Mouse (Mus musculus) frontal cortex, postnatal 10 days (tissue): Measurements from ENCODE around the gene Acad10.
"Not testable (repeated sequence)": the region's sequence is repeated elsewhere in the genome, so short reads cannot be mapped to it uniquely, and the experiment has no call there.

ENCODE experiments used
- DNase-seq, 2 experiments: peaks; one replicate each; pipeline ENCODE4 v3.0.0; 2022; ENCODE audit warnings: low spot score in 2 of 2, mixed read lengths in 1 of 2

Gene Acad10

DNA sequence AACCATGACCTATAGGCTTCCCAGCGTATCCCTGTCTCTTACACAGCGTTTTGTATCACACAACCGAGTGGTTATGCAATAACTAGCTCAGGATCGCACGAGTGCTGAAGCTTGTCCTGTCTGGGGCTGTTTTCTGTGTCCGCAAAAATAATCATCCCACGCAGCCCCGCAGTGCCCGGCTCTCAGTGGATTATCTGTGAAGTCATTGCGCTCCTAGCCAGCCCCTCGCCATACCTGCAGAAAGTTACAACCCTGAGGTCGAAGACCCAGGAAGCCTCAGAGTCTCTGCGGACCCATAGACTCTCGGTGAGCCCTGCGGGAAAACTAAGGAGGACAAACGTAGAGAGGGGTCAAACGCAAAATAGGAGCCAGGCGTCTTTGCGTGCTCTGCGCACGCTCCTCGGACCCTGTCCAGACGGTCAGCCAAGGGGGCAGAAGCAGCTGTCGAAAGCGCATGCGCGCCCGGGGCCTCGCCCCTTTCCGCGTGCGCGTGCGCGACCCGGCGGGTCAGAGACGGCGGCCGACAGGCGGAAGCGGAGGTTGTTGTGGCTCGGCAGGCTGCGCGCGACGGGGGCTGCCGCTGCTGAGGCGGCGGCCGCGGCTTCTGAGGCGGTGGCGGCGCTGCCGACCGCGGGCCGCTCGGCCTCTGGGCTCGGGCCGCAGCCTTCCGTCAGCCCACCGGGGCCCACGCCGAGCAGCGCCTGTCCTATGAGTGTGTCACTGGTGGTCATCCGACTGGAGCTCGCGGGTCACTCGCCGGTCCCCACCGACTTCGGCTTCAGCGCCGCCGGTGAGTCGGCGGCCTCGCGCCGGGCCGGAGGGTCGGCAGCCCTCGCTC is at the start of gene Acad10, which contains the start of gene Brap:
Gene Acad10, minus strand, starts transcription at position 456 of the 838 bp plus-strand sequence.
Gene Brap, plus strand, starts transcription at position 505 of the 838 bp plus-strand sequence.
- DNase-seq, result peak; percentile 88 to 94

GRCm38 (mm10) chr5:121704512-121705248 is 44.4 kb upstream of the Acad10 start:
- DNase-seq, result no peak

GRCm38 (mm10) chr5:121703341-121703740 is 43.0 kb upstream of the Acad10 start:
- DNase-seq, result no peak

DNA sequence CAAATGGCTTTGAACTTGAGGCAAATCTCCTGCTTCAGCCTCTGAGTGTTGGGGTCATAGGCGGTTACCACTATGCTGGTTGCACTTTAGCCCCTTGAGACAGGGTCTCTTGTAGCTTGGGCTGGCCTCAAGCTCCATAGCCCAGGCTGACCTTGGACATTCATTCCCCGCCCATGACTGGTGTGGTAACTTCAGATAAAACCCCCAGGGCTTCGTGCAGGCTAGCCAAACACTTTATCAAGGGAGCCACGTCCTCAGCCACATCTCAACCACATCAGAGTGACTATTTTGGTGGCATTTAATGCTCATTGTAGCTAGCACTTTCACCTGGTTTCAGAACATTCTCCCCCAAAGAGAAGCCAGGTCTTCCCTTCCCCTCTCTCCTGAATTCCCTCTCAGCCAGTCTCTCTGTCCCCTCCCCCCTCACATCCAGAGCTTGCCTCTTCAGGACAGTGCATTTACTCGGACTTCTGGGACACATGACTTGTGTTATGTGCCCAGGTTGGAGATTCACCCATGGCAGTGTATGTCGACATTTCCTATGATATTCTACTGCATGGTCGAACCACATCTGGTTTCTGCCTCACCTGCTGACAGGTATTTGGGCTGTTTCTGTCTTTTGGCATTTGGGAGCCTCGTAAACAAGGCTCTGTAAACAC is 40.9 kb upstream of the Acad10 start:
- no peak for DNase-seq

- DNase-seq, result peak; percentile 36 to 39
Observed at GRCm38 (mm10) chr5:121700496-121700895, 40.2 kb upstream of the Acad10 start.

DNA sequence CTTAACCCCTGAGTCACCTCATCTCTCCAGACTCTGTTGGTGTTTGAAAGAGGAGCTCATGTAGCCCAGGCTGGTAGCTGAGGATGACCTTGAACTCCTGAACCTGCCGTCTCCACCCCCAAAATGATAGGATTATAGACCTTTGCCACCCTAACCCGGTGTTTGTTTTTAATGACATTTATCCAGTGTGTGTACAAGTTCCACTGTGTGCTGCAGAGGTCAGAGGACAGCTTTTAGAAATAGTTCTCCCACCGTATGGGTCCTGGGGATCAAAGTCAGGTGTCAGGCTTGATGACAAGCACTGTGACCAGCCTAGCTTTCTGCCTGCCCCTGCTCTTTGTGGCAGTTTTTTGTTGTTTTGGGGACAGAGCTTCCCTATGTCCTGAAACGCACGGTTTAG is 39.6 kb upstream of the Acad10 start:
- DNase-seq, result no peak

DNA sequence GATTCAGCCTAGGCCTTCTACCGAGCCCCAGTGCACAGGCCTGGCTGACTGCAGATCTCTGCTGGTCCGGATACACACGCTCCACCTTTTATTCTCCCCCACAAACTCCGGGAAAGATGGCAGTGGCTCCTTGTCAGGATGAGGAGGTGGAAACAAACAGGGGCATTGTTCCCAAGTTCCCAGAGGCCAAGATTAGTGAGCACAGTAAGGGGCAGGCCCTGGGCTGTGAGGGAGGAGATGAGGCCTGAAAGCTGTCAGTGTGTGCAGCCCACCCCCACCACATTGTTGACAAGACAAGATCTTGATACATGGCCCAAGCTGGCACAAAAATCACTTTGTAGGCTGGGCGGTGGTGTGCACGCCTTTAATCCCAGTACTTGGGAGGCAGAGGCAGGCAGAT is 36.4 kb upstream of the Acad10 start:
- DNase-seq, result no peak

GRCm38 (mm10) chr5:121692897-121693296 is 32.6 kb upstream of the Acad10 start:
- no peak for DNase-seq

DNA sequence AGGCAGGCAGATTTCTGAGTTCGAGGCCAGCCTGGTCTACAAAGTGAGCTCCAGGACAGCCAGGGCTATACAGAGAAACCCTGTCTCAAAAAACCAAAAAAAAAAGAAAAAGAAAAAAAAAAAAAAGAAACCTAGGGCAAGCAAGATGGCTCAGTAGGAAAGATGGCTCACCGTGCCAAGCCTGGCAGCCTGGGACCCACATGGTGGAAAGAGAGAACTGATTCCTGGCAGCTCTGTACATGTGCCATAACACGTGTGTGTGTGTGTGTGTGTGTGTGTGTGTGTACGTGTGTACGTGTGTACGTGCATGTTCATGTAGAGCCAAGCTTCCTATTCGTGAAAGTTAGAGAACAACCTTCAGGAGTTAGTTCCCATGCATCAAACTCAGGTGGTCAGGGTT is 31.1 kb upstream of the Acad10 start:
- not testable (repeated sequence) for DNase-seq

GRCm38 (mm10) chr5:121690482-121691211 is 30.3 kb upstream of the Acad10 start:
- no peak for DNase-seq

- no peak for DNase-seq
Observed at GRCm38 (mm10) chr5:121686113-121686898, 26.0 kb upstream of the Acad10 start.

DNA sequence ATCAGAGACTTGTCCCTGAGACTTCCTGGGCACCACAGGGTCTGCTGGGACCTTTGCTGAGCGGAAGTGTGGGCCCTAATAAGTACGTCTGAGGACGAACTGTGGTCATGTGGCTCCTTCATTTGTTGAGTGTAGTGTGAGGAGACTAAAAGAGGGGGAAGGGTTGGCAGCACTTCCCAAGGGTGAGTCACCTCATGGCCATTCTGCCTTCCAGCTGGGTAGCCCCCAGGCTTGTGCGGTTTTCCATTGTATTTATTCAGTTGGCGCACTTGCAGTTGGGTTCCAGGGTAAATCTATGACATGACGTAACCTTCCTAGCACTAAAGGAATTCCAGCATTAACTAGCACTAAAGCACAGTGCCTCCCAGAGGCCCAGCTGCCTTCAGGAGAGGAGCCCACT is 25.2 kb upstream of the Acad10 start:
- no peak for DNase-seq

- no peak for DNase-seq
Observed at GRCm38 (mm10) chr5:121682250-121682649, 21.9 kb upstream of the Acad10 start.

- no peak for DNase-seq
Observed at GRCm38 (mm10) chr5:121670412-121670811, 10.1 kb upstream of the Acad10 start.

DNA sequence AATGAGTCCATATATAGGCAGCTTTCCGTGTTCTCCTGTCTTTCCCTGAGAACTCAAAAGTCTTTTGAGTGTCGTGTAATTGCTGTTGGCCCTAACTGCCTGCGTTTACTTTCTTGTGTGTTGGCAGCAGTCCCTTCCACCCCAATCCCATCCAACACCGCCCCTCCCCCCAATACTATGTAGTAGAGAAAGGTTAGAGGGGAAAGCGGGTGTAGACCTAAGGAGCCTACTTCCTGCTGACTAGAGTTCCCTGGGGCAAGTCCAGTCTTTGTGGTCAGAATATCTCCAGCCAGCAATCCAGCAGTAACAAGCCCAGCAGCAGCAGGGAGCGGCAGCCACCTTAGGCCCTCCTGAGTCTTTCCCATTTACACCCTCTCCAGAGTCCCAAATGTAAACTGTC is 8.1 kb upstream of the Acad10 start:
- no peak for DNase-seq

- no peak for DNase-seq
Observed at GRCm38 (mm10) chr5:121667067-121667466, 6.8 kb upstream of the Acad10 start.

GRCm38 (mm10) chr5:121664971-121665370 is 4.7 kb upstream of the Acad10 start:
- DNase-seq, result no peak

GRCm38 (mm10) chr5:121664078-121664477 is 3.8 kb upstream of the Acad10 start:
- DNase-seq, result no peak

DNA sequence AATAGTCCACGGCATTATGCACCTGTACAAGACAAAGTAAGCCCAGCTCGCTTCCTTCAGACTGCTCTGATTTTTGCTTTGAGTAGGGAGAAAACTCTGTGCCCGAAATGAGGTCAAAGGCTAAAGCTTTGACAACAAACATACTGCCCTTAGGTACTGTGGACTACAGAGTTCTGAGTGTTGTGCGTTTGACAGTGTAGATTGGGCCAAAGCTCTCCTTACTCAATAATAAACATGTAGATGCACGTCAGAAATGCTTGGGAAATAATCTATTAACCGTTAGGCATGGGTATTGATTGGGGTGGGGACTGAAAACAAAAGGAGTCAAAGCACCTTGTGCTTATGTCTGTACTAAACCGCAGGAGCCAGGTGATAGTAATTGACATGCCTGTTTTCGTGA is 3.1 kb upstream of the Acad10 start:
- no peak for DNase-seq

- DNase-seq, result no peak
Observed at GRCm38 (mm10) chr5:121661494-121661893, 1.2 kb upstream of the Acad10 start.

DNA sequence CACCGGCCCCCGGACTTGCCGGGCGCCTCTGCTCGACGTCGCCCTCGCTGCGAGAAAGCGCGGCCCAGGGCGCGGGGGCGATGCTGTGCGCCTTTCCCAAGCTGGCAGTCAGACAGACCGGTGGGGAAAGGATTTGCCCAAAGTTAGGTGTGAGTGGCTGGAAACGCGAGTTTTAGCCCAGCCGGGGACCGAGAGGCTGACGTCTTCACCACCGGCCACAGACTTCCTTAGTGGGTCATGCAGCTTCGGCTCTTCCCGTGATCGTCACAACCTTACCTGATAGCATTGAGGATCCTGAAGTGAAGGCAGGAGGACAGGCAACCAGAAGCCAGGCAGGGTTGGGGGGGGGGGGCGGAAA is 562 bp upstream of the Acad10 start:
- peak in 1 of 2 experiments; percentile 20 for DNase-seq
